Mouse (Mus musculus): ENCODE data around the gene Sco2. TPM values are rescaled to one million over a fixed set of nuclear protein-coding genes. Genes with fewer than 3 reads are reported as not detected.

Gene Sco2
- polyA plus RNA-seq (2015; fragmentation: Nextera tagmentation; extraction: Ambion mirVana) = 7.9 and 8.2 TPM in 2 replicates

- peak within 1 kb of the TSS; percentile 69 for H3K4me3 ChIP-seq (replicated peaks)
- H3K27ac ChIP-seq = peak within 1 kb of the TSS; percentile 97
- no peaks in the 10 kb centered on the region for H3K9me3 ChIP-seq (replicated peaks)
- H3K9ac ChIP-seq = peak within 1 kb of the TSS; percentile 79
- ATAC-seq (replicated peaks; ENCODE audit: low FRiP score) = peak; percentile 80
- H3K27me3 ChIP-seq = peaks cover 31% of the 10 kb centered on the region
- WGBS = under 1% methylated on average over 42 of the region's 42 CpGs
- peak within 1 kb of the TSS; percentile 95 for H3K4me2 ChIP-seq
- peaks cover 40% of the 10 kb centered on the region for H3K36me3 ChIP-seq
- H3K4me1 ChIP-seq = peaks cover 42% of the 10 kb centered on the region
Observed at GRCm38 (mm10) chr15:89373762-89374248, at the start of gene Sco2. Gene Sco2 (minus strand): TSS chr15:89373846.

GRCm38 (mm10) chr15:89421938-89422337 is 48.3 kb upstream of the Sco2 start:
- Histone ChIP-seq H3K9me3 (replicated peaks) (no peaks in the 10 kb centered on the region), H3K4me2 (no peak overlapping the region), H3K9ac (no peak overlapping the region), H3K4me1 (peaks cover 7% of the 10 kb centered on the region), H3K36me3 (peaks cover 34% of the 10 kb centered on the region), H3K27me3 (no peaks in the 10 kb centered on the region), H3K4me3 (replicated peaks) (no peak overlapping the region), H3K27ac (no peak overlapping the region)
- no peak for ATAC-seq (replicated peaks; ENCODE audit: low FRiP score)
- 87% methylated on average over 9 of the region's 9 CpGs for WGBS

- Histone ChIP-seq H3K9ac (no peak overlapping the region), H3K4me1 (no peaks in the 10 kb centered on the region), H3K4me2 (no peak overlapping the region), H3K27me3 (no peaks in the 10 kb centered on the region), H3K4me3 (replicated peaks) (no peak overlapping the region), H3K27ac (no peak overlapping the region), H3K36me3 (peaks cover 21% of the 10 kb centered on the region), H3K9me3 (replicated peaks) (no peaks in the 10 kb centered on the region)
- no peak for ATAC-seq (replicated peaks; ENCODE audit: low FRiP score)
- WGBS = 85% methylated on average over 8 of the region's 8 CpGs
Observed at GRCm38 (mm10) chr15:89415282-89415681, 41.6 kb upstream of the Sco2 start.

DNA sequence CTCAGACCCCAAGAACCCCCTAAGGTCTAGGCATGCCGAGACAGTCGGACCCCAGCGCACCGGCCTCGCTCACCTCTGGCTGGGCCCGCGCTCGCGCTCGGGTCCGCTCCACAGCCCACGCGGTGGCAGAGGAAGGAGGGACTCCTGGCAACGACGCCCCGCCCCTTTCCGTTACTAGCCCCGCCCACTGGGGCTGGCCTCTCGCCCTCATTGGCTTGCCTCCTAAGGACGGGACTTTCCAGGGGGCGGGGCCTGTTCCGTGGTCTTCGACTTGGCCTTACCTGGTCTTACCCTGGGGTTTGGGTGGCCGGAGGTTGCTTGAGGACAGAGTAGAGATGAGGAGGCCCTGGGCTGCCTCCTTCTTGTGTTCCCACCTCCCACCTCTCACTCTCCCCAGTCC is 36.5 kb upstream of the Sco2 start, which contains the start of gene Syce3:
Gene Syce3, minus strand, starts transcription at position 386 of the 400 bp plus-strand sequence.
- Histone ChIP-seq H3K27ac (no peak within 1 kb of the TSS), H3K36me3 (no peaks in the 10 kb centered on the region), H3K4me2 (no peak within 1 kb of the TSS), H3K9me3 (replicated peaks) (peaks cover 7% of the 10 kb centered on the region; the same call in 1 of the 2 replicates), H3K4me1 (no peaks in the 10 kb centered on the region), H3K4me3 (replicated peaks) (no peak within 1 kb of the TSS), H3K9ac (no peak within 1 kb of the TSS), H3K27me3 (no peaks in the 10 kb centered on the region)
- 0 out of 2 replicates have a peak, but pooled peaks have one; percentile 36 for ATAC-seq (replicated peaks; ENCODE audit: low FRiP score)
- 87% methylated on average over 20 of the region's 24 CpGs for WGBS

DNA sequence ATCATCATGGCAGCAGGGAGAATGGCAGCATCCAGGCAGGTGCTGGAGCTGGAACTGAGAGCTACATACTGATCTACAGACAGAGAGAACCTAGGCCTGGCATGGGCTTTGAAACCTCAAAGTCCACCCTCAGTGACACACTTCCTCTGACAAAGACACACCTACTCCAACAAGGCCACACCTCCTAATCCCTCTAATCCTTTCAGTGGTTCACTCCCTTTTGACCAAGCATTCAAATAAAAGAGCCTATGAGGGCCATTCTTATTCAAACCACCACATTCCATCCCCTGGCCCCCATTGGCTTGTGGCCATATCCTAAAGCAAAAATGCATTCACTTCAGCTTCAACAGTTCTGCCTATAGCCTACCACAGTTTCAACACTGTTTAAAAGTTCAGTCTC is 33.0 kb upstream of the Sco2 start:
- Histone ChIP-seq H3K9me3 (replicated peaks) (peaks cover 7% of the 10 kb centered on the region; the same call in 1 of the 2 replicates), H3K27me3 (no peaks in the 10 kb centered on the region), H3K9ac (no peak overlapping the region), H3K4me2 (no peak overlapping the region), H3K4me1 (no peaks in the 10 kb centered on the region), H3K36me3 (no peaks in the 10 kb centered on the region), H3K4me3 (replicated peaks) (no peak overlapping the region), H3K27ac (no peak overlapping the region)
- no peak for ATAC-seq (replicated peaks; ENCODE audit: low FRiP score)

DNA sequence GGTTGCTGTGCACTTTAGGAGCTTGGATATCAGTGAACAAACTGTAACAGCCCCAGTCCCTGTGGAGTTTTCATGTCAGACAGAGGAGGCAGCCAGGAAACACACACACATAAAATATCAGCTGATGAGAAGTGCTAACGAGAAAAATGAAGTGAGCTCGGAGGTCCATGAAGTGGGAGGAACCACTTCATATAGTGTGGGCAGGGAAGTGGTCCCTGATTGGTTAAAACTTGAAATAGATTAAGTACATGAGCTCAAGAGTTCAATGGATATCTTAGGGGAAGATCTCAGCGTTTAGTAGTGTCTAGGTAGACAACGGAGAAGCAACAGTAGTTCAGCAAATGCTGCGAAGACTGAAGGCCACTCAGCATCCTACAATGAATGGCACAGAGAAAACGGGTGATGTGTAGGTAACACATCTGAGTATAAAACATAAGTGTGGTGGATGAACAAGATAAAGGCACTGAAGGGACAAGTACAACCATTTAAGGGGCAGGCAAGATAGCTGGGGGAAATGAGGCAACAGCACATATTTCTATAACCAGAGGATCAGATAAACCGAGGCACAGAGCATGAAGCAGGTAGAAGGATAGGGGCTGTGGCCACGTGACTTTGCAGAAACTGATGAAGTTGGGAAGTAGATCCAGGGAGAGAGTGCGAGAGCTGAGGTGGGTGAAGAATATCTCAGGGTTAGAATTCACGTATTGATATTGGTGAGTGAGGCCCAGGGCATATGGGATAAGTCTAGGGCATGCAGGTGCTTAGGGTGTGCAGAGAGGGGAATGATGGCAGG is 31.4 kb upstream of the Sco2 start:
- no peak for ATAC-seq (replicated peaks; ENCODE audit: low FRiP score)
- H3K27ac ChIP-seq = no peak overlapping the region
- 81% methylated on average over 10 of the region's 10 CpGs for WGBS

GRCm38 (mm10) chr15:89402471-89402870 is 28.8 kb upstream of the Sco2 start:
- no peak for ATAC-seq (replicated peaks; ENCODE audit: low FRiP score)
- Histone ChIP-seq H3K36me3 (no peaks in the 10 kb centered on the region), H3K4me1 (no peaks in the 10 kb centered on the region), H3K27ac (no peak overlapping the region), H3K4me2 (no peak overlapping the region), H3K9me3 (replicated peaks) (no peaks in the 10 kb centered on the region; the same call in 1 of the 2 replicates), H3K4me3 (replicated peaks) (no peak overlapping the region), H3K27me3 (no peaks in the 10 kb centered on the region), H3K9ac (no peak overlapping the region)
- WGBS = 93% methylated on average over 1 of the region's 1 CpGs

More for the DNA sequence above, 31.4 kb upstream of the Sco2 start:
- Histone ChIP-seq H3K27me3 (no peaks in the 10 kb centered on the region), H3K4me1 (no peaks in the 10 kb centered on the region), H3K9me3 (replicated peaks) (peaks cover 6% of the 10 kb centered on the region; the same call in 1 of the 2 replicates), H3K36me3 (no peaks in the 10 kb centered on the region), H3K9ac (no peak overlapping the region), H3K4me2 (no peak overlapping the region), H3K4me3 (replicated peaks) (no peak overlapping the region)

DNA sequence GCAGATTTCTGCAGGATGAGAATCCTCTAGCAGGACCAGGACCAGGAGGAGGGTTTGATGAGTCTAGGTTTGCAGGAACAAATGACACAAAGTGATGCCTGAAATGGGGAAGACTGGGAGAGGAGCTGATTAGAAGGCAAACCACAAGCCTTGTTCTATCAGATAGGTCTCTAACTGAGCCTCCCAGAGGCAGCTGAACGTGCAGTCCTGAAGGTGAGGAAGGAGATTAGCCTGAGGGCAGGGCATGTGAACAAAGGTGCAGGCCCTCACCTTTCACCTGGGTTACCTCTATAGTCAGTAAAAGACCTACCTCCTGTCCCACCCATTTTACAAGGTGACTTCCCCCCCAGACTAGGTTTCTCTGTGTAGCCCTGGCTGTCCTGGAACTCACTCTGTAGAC is 26.1 kb upstream of the Sco2 start:
- ATAC-seq (replicated peaks; ENCODE audit: low FRiP score) = no peak

DNA sequence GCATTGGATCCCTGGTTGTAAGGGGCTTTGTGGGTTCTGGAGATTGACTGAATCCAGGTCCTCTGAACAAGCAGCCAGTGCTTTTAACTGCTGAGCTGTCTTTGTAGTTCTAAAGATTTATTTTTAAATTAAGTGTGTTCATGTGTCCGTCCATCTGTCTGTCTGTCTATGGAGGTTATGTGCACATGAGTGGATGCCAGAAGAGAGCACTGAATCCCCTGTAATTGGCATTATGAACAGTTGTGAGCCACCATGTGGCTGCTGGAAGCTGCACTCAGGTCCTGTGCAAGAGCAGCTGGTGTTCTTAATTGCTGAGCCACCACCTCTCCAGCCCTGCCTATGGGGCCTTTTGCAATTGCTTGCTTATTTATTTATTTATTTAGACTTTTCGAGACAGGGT is 24.5 kb upstream of the Sco2 start:
- Histone ChIP-seq H3K27ac (no peak overlapping the region), H3K9ac (no peak overlapping the region), H3K4me2 (no peak overlapping the region), H3K4me1 (no peaks in the 10 kb centered on the region), H3K9me3 (replicated peaks) (no peaks in the 10 kb centered on the region), H3K27me3 (no peaks in the 10 kb centered on the region), H3K36me3 (no peaks in the 10 kb centered on the region), H3K4me3 (replicated peaks) (no peak overlapping the region)
- WGBS = 81% methylated on average over 2 of the region's 2 CpGs
- no peak for ATAC-seq (replicated peaks; ENCODE audit: low FRiP score)

More for the DNA sequence above, 26.1 kb upstream of the Sco2 start:
- Histone ChIP-seq H3K27ac (no peak overlapping the region), H3K9me3 (replicated peaks) (no peaks in the 10 kb centered on the region), H3K27me3 (no peaks in the 10 kb centered on the region), H3K4me2 (no peak overlapping the region), H3K36me3 (no peaks in the 10 kb centered on the region), H3K9ac (no peak overlapping the region), H3K4me3 (replicated peaks) (no peak overlapping the region), H3K4me1 (no peaks in the 10 kb centered on the region)
- 57% methylated on average over 1 of the region's 1 CpGs for WGBS

DNA sequence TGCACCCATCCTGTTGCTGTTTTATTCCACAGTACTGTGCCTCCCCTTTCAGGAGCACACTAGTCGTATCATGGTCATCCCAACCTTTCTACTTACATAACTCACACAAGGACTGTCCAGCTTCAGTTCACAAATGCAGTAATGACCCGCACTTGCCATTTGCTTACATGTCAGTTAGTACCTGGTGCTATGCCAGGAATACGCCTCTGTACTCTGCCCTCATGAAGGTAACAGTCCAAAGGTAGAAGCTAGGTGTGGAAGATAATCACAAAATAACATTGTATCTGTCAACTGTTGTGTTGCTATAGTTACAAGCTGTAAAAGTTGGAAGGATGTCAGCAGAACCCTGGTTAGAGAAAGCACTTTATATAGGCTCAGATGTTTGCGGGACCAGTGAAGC is 23.2 kb upstream of the Sco2 start:
- Histone ChIP-seq H3K27me3 (no peaks in the 10 kb centered on the region), H3K4me2 (no peak overlapping the region), H3K9me3 (replicated peaks) (no peaks in the 10 kb centered on the region), H3K36me3 (no peaks in the 10 kb centered on the region), H3K4me3 (replicated peaks) (no peak overlapping the region), H3K4me1 (no peaks in the 10 kb centered on the region), H3K27ac (no peak overlapping the region), H3K9ac (no peak overlapping the region)
- ATAC-seq (replicated peaks; ENCODE audit: low FRiP score) = no peak
- 88% methylated on average over 4 of the region's 4 CpGs for whole genome bisulfite sequencing

DNA sequence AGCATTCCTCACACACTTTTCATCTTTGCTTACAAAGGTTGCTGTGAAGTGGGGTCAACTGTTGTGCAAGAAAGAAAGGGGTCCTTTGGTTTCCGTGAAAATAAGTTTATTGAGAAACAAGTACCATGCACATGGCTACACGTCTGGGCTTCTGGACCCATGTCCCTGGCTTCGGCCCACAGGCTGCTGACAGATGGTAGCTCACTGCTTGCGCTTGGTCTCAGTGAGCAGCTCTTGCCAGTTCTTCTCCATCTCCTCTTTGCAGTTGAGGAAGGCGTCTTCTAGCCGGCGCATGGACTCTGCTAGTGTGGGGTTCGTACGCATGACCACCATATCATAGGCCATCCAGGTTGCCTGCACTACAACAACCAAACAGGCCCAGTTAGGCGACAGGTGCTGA is 16.4 kb upstream of the Sco2 start:
- no peaks in the 10 kb centered on the region; the same call in 1 of the 2 replicates for H3K27me3 ChIP-seq
- 89% methylated on average over 10 of the region's 10 CpGs for WGBS
- H3K36me3 ChIP-seq = no peaks in the 10 kb centered on the region
- no peak overlapping the region for H3K4me3 ChIP-seq (replicated peaks)
- ATAC-seq (replicated peaks; ENCODE audit: low FRiP score) = no peak
- no peak overlapping the region for H3K27ac ChIP-seq
- no peak overlapping the region for H3K9ac ChIP-seq
- no peak overlapping the region for H3K4me2 ChIP-seq
- H3K9me3 ChIP-seq (replicated peaks) = no peaks in the 10 kb centered on the region
- no peaks in the 10 kb centered on the region for H3K4me1 ChIP-seq

DNA sequence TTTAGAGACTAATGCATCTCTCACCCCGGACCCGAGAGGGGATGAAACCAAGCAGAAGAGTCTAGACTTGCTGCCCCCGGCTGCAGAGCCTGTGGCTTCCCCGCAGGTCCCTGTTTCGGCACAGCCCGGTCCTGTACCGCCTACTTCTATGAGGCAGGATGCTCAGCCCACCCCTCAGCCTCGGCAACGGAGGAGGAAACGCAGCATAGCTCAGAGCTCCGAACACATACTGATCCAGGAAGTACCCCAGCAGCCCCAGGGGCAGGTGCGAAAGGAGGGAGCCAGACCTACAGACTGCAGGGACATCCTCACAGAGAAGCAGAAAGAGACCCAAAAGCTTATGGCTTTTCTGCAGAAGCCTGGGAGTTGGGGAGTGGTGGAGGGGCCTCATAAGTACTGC is 13.5 kb upstream of the Sco2 start:
- H3K4me1 ChIP-seq = no peaks in the 10 kb centered on the region
- no peak overlapping the region for H3K4me2 ChIP-seq
- no peak overlapping the region for H3K9ac ChIP-seq
- H3K9me3 ChIP-seq (replicated peaks) = no peaks in the 10 kb centered on the region
- WGBS = 51% methylated on average over 12 of the region's 12 CpGs
- peaks cover 5% of the 10 kb centered on the region for H3K27me3 ChIP-seq
- no peaks in the 10 kb centered on the region for H3K36me3 ChIP-seq
- ATAC-seq (replicated peaks; ENCODE audit: low FRiP score) = no peak
- H3K4me3 ChIP-seq (replicated peaks) = no peak overlapping the region
- no peak overlapping the region for H3K27ac ChIP-seq
